Mouse (Mus musculus) hematopoietic stem cell, adult 5-6 weeks (primary cell): Measurements from ENCODE around the gene Cadm1. TPM values are rescaled to one million over a fixed set of nuclear protein-coding genes. Genes with fewer than 3 reads are reported as not detected.

Experiments used
- ATAC-seq, 2 experiments: fragments of 125-278 bp in 1 of 2; replicated peaks in 1 of 2; 2 replicates each; pipeline ENCODE4 v1.8.0; 2016 to 2017; ENCODE audit warnings: inconsistent platforms in 2 of 2, mild to moderate bottlenecking in 2 of 2, moderate number of reproducible peaks in 2 of 2, low read depth in 1 of 2, moderate TSS enrichment in 1 of 2; ENCODE audit not compliant: low FRiP score in 2 of 2, poor library complexity in 2 of 2, severe bottlenecking in 2 of 2, insufficient read depth in 1 of 2, low TSS enrichment in 1 of 2
- total RNA-seq: library from RNA; stranded (forward); fragments of 172-1452, 232-1000 nt; gene quantifications from 2 replicates; pipeline ENCODE4 v1.2.3, GENCODE M21; 2017

The Cadm1 gene
- 0.13 and 0.55 TPM in 2 replicates for total RNA-seq

DNA sequence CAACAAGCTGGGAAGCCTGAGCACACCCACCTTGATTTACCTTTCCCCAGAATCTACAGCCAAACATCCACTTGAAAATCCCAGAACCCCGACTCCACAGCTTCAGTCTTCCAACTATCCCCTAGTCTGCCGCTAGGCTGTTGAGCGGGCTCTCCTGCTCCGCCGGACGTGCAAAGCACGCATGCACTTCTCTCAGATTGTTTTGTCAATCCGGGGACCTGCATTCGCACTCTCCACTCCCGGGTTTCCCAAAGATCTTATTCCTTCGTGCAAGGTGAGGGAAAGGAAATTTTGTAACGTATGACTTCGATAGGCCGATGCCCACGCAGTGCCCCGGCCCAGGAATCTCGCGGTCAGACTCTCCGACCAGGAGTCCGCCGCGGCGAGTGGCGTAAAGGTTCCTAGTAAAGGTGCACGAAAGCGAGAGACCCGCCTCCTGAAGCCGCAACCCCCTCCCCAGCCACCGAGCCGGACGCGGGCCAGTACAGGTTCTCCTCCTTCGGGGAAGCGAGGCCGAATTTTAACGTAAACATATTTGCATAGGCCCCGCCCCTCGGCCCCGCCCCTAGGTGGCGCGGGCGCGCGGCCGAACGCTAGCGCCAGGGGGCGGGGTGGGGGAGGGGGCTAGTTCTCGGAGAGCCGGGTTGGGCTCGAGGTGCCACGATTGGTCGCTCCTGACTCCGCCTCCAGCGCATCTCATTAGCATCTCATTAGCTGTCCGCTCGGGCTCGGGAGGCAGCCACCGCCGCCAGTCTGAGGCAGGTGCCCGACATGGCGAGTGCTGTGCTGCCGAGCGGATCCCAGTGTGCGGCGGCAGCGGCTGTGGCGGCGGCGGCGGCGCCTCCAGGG lies at the start of gene Cadm1:
Gene Cadm1 (plus strand): TSS at position 572 of the 849 bp plus-strand sequence.
- ATAC-seq, result peak; percentile 95 to 96

DNA sequence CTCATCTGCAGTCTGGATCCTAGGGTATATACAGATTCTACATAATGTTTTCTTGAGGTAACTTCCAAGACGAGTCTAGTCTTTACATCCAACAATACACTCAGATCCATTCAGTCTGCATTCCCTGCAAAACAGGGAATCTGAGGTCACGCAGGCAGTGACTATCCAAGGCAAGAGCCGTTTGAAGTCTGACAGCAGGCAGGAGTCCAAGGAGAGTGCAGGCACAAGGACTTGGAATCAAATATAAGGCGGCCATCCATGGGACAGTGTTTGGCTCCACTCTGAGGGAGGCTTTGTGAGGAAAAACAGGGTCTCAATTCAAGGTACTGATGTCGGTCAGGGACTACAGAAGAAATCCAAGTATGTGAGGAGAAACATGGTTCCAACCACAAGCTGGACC lies 45.5 kb upstream of the Cadm1 start:
- no peak for ATAC-seq

DNA sequence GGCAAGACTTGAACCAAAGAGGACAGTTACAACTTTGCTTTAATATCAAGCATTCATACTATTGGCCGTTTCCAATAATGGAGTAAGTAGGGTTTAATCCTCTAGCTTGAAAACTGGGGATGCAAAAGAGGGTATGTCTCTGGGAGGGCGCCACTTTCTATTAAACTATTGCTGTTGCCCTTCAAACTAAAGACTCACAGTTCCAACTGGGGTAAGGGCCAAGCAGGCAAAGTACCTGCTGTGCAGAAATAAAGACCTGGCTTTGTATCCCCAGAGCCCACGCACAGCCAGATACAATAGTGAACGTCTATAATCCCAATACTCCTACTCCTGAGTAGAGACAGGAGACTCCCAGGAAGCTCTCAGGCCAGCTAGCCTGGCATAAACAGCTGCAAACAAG lies 44.8 kb upstream of the Cadm1 start:
- no peak for ATAC-seq

DNA sequence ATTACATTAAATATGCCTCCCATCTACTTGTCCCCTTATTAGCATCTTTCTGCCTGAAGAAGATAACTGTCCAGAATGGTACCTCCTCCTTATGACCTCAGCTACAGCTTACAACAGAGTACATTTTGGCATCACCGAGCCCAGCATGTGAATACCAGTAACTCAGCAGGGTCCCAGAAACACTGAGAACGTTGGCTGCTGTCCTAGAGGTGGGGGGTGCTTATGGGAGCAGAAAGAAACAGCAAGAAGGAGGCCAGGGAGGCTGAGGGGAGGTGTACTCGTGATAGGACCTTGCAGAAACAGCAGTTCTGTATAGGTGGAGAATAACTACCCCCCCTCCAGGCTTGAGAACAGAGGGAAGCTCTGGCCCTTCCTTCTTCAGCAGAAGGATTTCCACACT lies 30.2 kb upstream of the Cadm1 start:
- ATAC-seq, result no peak

DNA sequence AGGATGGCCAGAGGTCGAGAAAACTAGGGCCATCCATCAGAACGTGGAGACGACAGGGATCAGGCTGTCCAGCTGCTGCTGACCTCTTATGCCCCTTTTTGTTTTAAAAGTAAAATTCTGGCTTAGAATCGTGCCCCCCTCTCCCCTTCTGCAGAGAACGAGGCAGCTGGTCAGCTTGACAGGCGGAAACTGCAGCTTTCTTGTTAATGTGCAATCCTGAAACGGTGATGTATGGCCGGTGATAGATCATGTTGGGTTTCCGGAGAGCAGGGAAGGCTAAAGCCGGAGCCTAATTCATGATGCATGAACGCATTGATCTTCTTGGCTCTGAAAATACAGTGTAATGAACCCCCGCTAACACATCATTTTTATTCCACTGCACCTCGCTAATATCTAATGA lies 24.0 kb upstream of the Cadm1 start:
- no peak for ATAC-seq

DNA sequence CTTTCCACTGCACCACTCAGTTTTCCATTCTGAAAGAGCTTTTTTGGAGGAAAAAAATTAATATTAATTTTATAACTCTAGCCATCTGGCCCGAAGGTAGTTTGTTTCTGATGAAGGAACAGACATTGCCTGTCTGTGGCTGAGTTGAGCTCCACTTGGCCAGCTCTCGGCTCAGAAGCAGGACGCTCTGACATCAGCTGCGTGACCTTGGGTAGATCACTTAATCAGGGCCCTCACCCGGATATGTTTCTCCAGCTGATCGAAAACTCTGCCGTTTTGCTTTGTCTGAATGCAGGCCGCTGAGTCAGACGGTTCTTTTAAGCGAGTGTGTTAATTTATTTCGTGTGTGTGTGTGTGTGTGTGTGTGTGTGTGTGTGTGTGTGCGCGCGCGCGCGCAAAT lies 23.1 kb upstream of the Cadm1 start:
- ATAC-seq, result no peak

DNA sequence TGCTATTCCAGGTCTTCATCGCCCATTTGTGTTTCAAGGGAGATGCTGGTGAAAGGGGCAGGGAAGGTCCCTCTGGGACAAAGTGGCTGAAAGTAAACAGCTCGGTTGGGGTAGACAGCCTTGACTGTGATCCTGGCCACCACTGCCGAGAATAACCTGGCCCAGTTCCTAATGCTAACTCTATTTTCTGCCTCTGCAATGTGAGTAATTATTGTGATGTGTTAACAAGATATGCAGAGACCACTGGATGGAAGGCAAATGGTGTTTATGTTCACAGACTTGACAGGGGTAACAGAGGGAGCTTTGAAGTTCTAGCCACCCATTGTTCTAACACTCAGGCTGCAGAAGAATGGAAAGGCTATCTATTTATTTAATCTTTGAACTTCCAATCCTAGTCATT lies 21.9 kb upstream of the Cadm1 start:
- ATAC-seq, result no peak

DNA sequence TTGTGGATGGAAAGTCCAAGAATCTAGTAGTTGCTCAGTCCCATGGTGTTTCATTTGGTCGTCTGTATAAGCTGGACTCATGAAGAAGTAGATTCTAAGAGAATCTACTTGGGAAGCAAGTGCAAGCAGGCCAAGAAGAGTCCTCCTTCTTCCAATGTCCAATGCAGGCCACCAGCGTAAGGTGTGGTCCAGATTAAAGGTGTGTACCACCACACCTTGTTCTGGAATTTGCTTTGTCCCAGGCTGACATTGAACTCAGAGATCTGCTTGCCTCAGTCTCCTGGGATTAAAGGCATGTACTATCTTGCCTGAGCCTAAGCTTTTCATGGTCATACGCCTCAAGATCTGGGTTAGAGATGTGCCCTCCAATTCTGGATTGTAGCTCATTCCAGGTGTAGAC lies 17.5 kb upstream of the Cadm1 start:
- no peak for ATAC-seq

DNA sequence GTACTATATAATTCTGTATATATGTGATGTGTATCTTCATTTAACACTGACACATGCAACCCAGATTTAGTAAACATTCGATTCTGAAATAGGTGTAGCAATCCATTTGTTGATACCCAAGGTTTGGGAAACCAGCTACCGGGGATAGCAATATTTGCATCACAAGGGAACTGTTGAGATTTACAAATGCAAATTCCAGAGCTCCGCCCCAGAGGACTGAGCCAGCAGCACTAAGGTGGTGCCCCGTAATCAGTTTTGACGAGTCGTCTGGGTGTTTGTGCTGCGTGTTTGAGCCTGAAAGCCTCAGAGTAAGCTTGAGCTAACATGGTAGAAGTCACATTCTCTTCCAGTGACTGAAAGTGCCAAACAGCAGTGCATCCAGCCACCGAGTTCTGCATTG lies 15.7 kb upstream of the Cadm1 start:
- no peak for ATAC-seq

DNA sequence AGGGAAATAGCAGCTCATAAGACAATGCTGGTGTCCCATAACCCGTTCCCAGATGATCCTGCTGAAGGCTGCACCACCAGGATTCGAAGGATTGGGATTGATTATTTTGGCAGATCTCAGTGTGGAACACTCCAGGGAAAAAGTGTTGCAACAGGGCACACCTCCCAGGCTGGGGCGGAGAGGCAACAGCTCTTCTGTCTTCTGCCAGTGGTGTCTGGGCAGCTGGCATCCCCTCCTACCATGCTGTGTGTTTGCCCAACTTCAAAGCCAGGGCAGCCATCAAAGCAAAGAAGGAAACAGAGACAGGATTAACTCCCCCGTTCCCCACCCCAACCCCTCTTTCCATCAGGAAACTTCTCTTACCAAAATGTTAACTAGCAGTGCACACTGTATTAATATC lies 13.7 kb upstream of the Cadm1 start:
- ATAC-seq, result no peak

DNA sequence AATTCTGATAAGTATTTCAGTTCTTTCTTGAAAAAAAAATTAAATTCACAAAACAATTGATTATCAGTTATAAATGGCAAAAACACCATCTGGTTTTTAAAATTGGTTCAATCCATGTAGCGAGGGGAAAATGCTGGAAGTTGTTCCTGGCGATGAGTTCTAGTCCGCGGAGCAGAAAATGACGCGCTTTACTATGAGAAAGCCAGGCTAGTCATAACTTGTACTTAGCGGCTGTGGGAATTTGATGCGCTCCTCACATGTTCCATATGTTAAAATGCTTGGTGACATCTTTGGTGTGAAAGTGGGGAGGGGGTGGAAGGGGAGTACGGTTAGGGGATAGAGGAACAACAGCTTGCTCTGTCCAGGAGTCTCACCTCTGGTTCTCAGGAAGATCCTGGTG lies 2.7 kb upstream of the Cadm1 start:
- ATAC-seq, result no peak

DNA sequence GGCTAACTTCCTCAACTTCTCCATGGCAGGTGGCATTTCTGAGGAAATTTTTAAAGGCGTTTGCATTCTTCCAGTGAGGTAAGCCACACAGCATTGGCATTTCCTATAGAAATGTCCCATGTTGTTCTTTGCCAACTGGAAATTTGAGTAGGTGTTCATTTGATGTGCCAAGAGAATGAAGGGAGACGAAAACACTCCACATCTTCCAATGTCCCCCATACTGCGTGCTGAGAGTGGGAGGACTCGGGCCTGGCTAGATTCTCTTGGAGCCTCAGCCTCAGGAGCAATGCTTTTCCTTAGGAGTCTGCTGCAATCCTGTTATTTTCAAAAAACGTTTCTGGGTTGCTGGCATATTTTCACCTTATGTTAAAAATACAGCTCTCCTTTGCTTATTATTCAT lies 2.2 kb upstream of the Cadm1 start:
- no peak for ATAC-seq

DNA sequence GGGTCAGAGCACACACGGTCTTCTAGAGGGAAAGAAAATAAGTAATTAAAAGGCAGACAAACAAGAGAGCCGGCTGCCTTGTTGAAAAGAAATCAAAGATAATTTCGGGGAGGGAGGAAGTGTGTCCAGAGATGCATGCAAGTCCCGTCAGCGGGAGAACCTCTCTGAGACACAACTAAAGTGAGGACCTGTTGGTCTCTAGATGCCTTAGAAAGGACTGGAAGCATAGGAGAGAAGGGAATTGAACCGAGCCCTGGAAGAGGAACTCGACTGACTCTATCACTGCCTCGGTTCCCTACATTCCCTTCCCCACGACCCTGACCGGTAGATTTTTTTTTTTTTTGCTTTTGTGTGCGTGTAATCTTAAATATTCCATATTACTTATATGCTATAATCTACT lies 791 bp upstream of the Cadm1 start:
- no peak for ATAC-seq

DNA sequence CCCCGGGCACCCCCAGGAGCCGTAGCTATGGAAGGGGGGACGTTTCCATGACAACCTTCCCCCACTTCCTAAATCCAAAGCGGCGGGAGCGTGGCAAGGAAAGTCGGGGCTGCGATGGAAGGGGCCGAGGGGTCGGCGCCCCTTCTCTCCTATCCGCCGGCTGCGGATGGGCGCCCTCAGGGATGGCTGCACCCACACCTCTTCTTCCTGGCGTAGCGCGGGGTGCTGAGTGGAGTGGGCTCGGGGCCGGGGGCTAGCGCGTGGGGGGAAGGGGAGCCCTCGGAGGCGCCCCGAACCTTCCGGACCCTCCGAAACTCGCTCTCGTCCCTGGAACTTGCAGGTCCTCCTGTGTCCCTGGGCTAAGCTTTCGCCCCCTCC lies 560 bp downstream of the Cadm1 start:
- no peak for ATAC-seq

DNA sequence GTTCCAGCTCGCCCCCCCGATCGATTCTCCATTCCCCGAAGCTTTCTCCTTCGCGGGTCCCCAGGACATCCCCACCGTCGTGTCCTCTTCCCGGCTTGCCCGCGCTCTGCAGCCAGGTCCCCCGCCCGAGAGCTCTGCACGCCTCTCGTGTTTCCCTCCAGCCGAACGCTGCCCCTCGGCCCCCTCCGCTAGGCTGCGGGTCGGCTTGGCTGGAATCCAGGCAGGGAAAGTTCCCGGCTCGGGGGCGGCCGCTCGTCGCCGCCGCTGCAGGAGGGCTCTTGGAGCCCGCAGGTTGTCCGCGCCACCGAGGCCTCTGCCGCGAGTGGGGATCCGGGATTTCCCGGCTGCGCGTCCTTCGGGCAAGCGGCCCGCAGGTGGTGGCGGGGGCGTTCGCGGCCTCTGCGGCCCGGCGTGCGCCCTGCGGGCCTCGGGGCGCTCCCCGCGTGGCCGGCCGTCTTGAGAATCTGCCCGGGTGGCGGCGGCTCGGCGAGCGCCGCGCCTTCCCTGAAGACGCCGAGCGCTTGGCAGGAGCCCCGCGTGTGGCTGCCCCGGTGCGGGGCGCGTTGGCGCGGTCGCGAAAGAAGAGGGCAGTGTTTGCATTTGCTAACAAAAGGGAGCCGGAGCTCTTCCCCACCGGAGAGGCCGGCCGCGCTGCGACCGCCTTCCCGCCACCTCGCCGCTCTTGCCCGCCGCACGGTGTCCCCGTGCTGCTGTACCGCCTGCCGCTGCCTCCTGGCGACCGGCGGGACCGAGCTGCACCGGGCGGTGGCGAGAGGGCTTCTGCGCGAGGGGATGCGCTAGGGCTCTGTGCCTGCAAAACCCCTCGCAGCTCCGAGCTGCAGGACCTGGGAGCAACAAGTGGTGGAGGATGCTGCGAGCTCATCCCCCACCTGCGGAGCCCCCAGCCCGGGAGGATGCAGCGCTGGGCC lies 1.2 kb downstream of the Cadm1 start:
- ATAC-seq, result no peak

DNA sequence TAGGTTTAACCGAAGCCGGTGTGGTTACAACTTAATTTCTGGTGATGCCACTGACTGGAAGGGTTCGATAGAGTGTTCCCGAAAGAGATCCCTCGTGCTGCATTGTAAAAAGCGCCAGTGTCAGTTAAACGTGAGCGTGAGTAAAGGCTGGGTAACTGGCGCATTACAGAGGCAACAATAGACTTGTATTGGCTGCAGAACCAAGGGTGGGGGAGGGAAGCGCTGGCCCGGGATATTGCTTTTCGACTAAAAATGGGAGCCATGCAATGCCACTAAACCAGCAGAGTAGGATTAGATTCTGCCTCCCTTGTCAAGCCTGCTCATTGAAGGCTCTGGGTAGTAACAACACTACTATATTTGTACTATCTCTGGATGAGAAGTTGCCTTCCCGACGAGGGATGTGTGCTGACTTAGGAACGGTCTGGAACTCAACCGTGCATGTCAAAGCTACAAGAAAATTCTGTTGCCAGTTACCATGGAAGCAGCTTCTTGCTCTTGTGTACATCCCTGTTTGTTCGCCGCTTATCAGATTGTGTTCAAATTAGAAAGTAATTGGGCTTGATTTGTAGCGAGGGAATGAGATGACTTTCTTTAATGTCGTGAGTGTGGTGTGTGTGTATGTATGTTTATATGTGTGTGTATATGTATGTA lies 2.4 kb downstream of the Cadm1 start:
- ATAC-seq, result no peak

DNA sequence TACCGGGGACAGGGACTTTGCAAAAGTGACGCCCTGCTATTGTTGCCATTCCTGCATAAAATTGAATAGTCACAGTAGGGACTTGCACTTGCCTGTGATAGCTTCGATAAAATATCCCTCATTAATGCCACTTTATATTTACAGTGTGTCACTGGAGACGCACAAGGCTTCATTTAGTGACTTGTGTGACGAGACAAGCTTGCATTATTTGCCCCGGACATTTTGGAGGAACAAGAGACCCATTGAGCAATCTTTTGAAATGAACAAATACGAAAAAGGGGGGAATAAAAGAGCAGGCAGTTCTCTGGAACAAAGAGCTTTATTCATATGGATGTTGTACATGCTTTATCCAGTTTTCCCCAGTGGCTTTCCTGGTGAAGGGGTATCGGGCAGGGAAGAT lies 3.5 kb downstream of the Cadm1 start:
- ATAC-seq, result no peak
